Mouse (Mus musculus): ENCODE data around the gene Tecr.
A peak's percentile ranks its signal among the peaks of the same experiment; 100 is the strongest.
"Not testable (repeated sequence)": the region's sequence is repeated elsewhere in the genome, so short reads cannot be mapped to it uniquely, and the experiment has no call there.

The Tecr gene

GRCm38 (mm10) chr8:83578131-83579055, 29.4 kb downstream of the Tecr start:
- DNase-seq, result no peak

GRCm38 (mm10) chr8:83577384-83577791, 30.4 kb downstream of the Tecr start:
- DNase-seq, result no peak

- no peak for DNase-seq
These were observed 30.9 kb downstream of the Tecr start for GRCm38 (mm10) chr8:83576921-83577320.

- DNase-seq, result no peak
These were observed 31.3 kb downstream of the Tecr start for GRCm38 (mm10) chr8:83576516-83576895.

GRCm38 (mm10) chr8:83575561-83576515, 31.9 kb downstream of the Tecr start:
- DNase-seq, result no peak

- no peak for DNase-seq
These were observed 33.0 kb downstream of the Tecr start for GRCm38 (mm10) chr8:83574631-83575315.

- DNase-seq, result no peak
These were observed 34.5 kb downstream of the Tecr start for GRCm38 (mm10) chr8:83573140-83573875.

- DNase-seq, result no peak
These were observed 35.4 kb downstream of the Tecr start for GRCm38 (mm10) chr8:83572246-83572812.

- peak; percentile 5 for DNase-seq
These were observed 36.0 kb downstream of the Tecr start for GRCm38 (mm10) chr8:83571791-83572190.

GRCm38 (mm10) chr8:83571001-83571340, 36.8 kb downstream of the Tecr start:
- not testable (repeated sequence) for DNase-seq

- DNase-seq, result peak; percentile 10
These were observed 37.3 kb downstream of the Tecr start for GRCm38 (mm10) chr8:83570272-83571000.

GRCm38 (mm10) chr8:83569165-83569564, 38.6 kb downstream of the Tecr start:
- DNase-seq, result peak; percentile 2

GRCm38 (mm10) chr8:83568755-83569154, 39.0 kb downstream of the Tecr start:
- DNase-seq, result peak; percentile 2

GRCm38 (mm10) chr8:83568128-83568527, 39.6 kb downstream of the Tecr start:
- no peak for DNase-seq

GRCm38 (mm10) chr8:83567668-83568067, 40.1 kb downstream of the Tecr start:
- peak; percentile 1 for DNase-seq

- peak; percentile 96 for DNase-seq
These were observed 41.0 kb downstream of the Tecr start, which contains the start of gene Ndufb7 for GRCm38 (mm10) chr8:83566469-83567395. Gene Ndufb7, plus strand, starts transcription at chr8:83566671.

- peak; percentile 1 for DNase-seq
These were observed 41.9 kb downstream of the Tecr start for GRCm38 (mm10) chr8:83565731-83566375.

- no peak for DNase-seq
These were observed 44.5 kb downstream of the Tecr start for GRCm38 (mm10) chr8:83563246-83563645.

- no peak for DNase-seq
These were observed 45.1 kb downstream of the Tecr start for GRCm38 (mm10) chr8:83562669-83563068.
